Mouse (Mus musculus) midbrain, embryonic 15.5 days (tissue): Measurements from ENCODE around the gene Gas7. TPM values are rescaled to one million over a fixed set of nuclear protein-coding genes. Genes with fewer than 3 reads are reported as not detected.

Experiments
- ATAC-seq: fragments of 200-750 bp; cut with Nextera tagmentation; replicated peaks from 2 replicates; pipeline ENCODE4 v1.8.0; 2017; ENCODE audit warnings: moderate TSS enrichment
- H3K27ac ChIP-seq: fragments of 300-500 bp; sonication (generic); 2 replicates; pipeline ENCODE4 v1.5.1; 2015; ENCODE audit warnings: mild to moderate bottlenecking, inconsistent platforms
- H3K27me3 ChIP-seq: fragments of 300-500 bp; sonication (generic); replicated peaks from 2 replicates; pipeline ENCODE4 v1.6.1; 2015; ENCODE audit warnings: inconsistent platforms
- H3K36me3 ChIP-seq: fragments of 300-500 bp; sonication (generic); replicated peaks from 2 replicates; pipeline ENCODE4 v1.6.1; 2015; ENCODE audit warnings: inconsistent platforms
- H3K4me1 ChIP-seq: fragments of 300-500 bp; sonication (generic); 2 replicates; pipeline ENCODE4 v1.6.1; 2015; ENCODE audit warnings: inconsistent platforms
- H3K4me2 ChIP-seq: fragments of 300-500 bp; sonication (generic); 2 replicates; pipeline ENCODE4 v1.6.1; 2015; ENCODE audit warnings: inconsistent platforms, mild to moderate bottlenecking, moderate library complexity
- H3K4me3 ChIP-seq: fragments of 300-500 bp; sonication (generic); 2 replicates; pipeline ENCODE4 v1.5.1; 2015; ENCODE audit warnings: mild to moderate bottlenecking, inconsistent platforms
- H3K9ac ChIP-seq: fragments of 300-500 bp; sonication (generic); 2 replicates; pipeline ENCODE4 v1.6.1; 2015; ENCODE audit warnings: mild to moderate bottlenecking, inconsistent platforms
- H3K9me3 ChIP-seq: fragments of 300-500 bp; sonication (generic); 2 replicates; pipeline ENCODE4 v1.6.1; 2016; ENCODE audit warnings: inconsistent platforms
- WGBS: fragments of 180-500 bp; shearing (Covaris S2); methylation state at CpG from one replicate; pipeline ENCODE4 v1.1.7; 2015; ENCODE audit warnings: mixed read lengths; 5-methylcytosine and 5-hydroxymethylcytosine counted together
- polyA plus RNA-seq: library from polyadenylated mRNA; unstranded; fragments of >200 nt; fragmentation: Nextera tagmentation; extraction: Ambion mirVana; gene quantifications from 2 replicates; pipeline ENCODE4 v1.2.1, GENCODE M21; 2015

The Gas7 gene
- polyA plus RNA-seq, 1 experiment from 2014 or later: 36.1 TPM

GRCm38 (mm10) chr11:67616557-67617239 is 161.5 kb downstream of the Gas7 start:
- Histone ChIP-seq H3K4me2 (no peak overlapping the region), H3K27ac (no peak overlapping the region), H3K9me3 (no peaks in the 10 kb centered on the region), H3K36me3 (no peaks in the 10 kb centered on the region), H3K27me3 (no peaks in the 10 kb centered on the region), H3K4me3 (no peak overlapping the region), H3K4me1 (peaks cover 5% of the 10 kb centered on the region; the same call in 1 of the 2 replicates), H3K9ac (no peak overlapping the region)
- 82% methylated on average over 13 of the region's 13 CpGs for WGBS
- ATAC-seq: no peak

DNA sequence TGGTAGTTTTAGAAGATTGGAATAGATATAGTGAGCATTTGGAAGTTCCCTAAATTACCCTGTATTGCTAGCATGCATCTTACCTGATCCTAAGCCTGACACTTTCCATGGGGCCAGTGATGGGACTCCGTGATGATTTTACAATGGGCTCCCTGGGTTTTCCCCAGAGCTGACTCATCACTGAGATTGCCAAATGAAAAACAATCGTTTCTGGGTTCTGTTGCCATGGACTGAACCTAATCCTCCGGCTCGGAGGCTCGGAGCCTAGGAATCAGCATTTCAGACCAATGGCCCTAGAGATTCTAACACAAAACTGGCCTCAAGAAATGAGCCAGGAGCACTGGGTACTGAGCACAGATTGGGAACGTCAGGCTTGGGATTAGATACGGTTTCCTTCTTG is 167.1 kb downstream of the Gas7 start:
- WGBS: 76% methylated on average over 7 of the region's 7 CpGs
- no peak overlapping the region for H3K9ac ChIP-seq
- no peak for ATAC-seq

GRCm38 (mm10) chr11:67627179-67627578 is 171.9 kb downstream of the Gas7 start:
- H3K4me1 ChIP-seq: no peaks in the 10 kb centered on the region
- ATAC-seq: no peak
- no peak overlapping the region for H3K27ac ChIP-seq
- H3K9me3 ChIP-seq: no peaks in the 10 kb centered on the region
- no peak overlapping the region for H3K9ac ChIP-seq
- H3K4me3 ChIP-seq: no peak overlapping the region
- H3K27me3 ChIP-seq: no peaks in the 10 kb centered on the region
- 88% methylated on average over 7 of the region's 7 CpGs for WGBS
- no peak overlapping the region for H3K4me2 ChIP-seq
- no peaks in the 10 kb centered on the region for H3K36me3 ChIP-seq

More for the DNA sequence above, 167.1 kb downstream of the Gas7 start:
- Histone ChIP-seq H3K4me1 (no peaks in the 10 kb centered on the region), H3K4me2 (no peak overlapping the region), H3K9me3 (no peaks in the 10 kb centered on the region), H3K4me3 (no peak overlapping the region), H3K27ac (no peak overlapping the region), H3K27me3 (no peaks in the 10 kb centered on the region), H3K36me3 (no peaks in the 10 kb centered on the region)

GRCm38 (mm10) chr11:67628522-67628921 is 173.3 kb downstream of the Gas7 start:
- H3K4me3 ChIP-seq: no peak overlapping the region
- H3K4me1 ChIP-seq: no peaks in the 10 kb centered on the region
- WGBS: 84% methylated on average over 2 of the region's 2 CpGs
- H3K9me3 ChIP-seq: no peaks in the 10 kb centered on the region
- no peaks in the 10 kb centered on the region for H3K27me3 ChIP-seq
- no peaks in the 10 kb centered on the region for H3K36me3 ChIP-seq
- ATAC-seq: no peak
- no peak overlapping the region for H3K4me2 ChIP-seq
- no peak overlapping the region for H3K27ac ChIP-seq
- no peak overlapping the region for H3K9ac ChIP-seq

- no peak for ATAC-seq
- Histone ChIP-seq H3K36me3 (no peaks in the 10 kb centered on the region), H3K4me1 (no peaks in the 10 kb centered on the region; the same call in 1 of the 2 replicates), H3K4me3 (no peak overlapping the region), H3K9me3 (no peaks in the 10 kb centered on the region), H3K27ac (no peak overlapping the region), H3K4me2 (no peak overlapping the region), H3K9ac (no peak overlapping the region), H3K27me3 (no peaks in the 10 kb centered on the region)
- 78% methylated on average over 8 of the region's 8 CpGs for WGBS
Measured at GRCm38 (mm10) chr11:67632906-67633305, 177.7 kb downstream of the Gas7 start.

GRCm38 (mm10) chr11:67633620-67634229 is 178.5 kb downstream of the Gas7 start:
- no peaks in the 10 kb centered on the region for H3K9me3 ChIP-seq
- ATAC-seq: no peak
- no peaks in the 10 kb centered on the region; the same call in 1 of the 2 replicates for H3K4me1 ChIP-seq
- no peaks in the 10 kb centered on the region for H3K27me3 ChIP-seq
- no peak overlapping the region for H3K4me2 ChIP-seq
- no peaks in the 10 kb centered on the region for H3K36me3 ChIP-seq
- no peak overlapping the region for H3K4me3 ChIP-seq
- 71% methylated on average over 3 of the region's 3 CpGs for whole genome bisulfite sequencing
- no peak overlapping the region for H3K27ac ChIP-seq
- H3K9ac ChIP-seq: no peak overlapping the region

- ATAC-seq: no peak
- no peak overlapping the region for H3K4me2 ChIP-seq
- WGBS: 60% methylated on average over 4 of the region's 4 CpGs
- no peaks in the 10 kb centered on the region for H3K27me3 ChIP-seq
- no peak overlapping the region for H3K9ac ChIP-seq
- H3K9me3 ChIP-seq: no peaks in the 10 kb centered on the region
- no peak overlapping the region for H3K27ac ChIP-seq
- H3K36me3 ChIP-seq: no peaks in the 10 kb centered on the region
- H3K4me1 ChIP-seq: no peaks in the 10 kb centered on the region; the same call in 1 of the 2 replicates
- H3K4me3 ChIP-seq: no peak overlapping the region
Measured at GRCm38 (mm10) chr11:67636201-67636600, 181.0 kb downstream of the Gas7 start.

DNA sequence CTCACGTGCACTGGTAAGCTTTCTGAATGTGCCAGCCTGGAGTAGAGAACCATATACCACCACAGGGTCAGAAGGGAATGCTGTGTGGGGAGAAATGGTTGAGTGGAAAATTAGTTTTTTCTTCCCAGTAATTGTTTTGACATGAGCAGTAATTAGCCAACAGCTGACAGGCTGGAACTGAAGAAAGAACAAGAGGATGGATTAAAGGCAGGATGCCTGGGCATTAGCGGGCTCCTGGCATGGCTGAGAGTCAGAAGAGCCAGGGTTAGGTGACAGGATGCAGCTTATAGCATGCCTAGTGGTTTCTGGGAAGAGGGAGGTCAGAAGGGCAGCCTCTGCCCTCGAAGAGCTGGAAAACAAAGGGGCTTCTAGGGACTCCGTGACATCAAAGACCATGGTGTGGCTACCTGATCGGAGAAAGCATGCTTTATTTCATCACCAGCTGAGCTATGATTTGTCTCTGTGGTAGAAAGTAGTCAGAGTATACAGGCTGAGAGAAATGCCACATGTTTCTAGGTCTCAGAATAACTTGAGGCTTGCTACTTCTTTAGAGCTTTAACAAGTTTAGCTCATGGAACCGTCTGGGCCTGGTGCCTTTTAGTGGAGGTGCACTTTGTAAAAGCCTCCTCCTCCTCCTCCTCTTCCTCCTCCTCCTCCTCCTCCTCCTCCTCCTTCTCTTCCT is 181.8 kb downstream of the Gas7 start:
- Histone ChIP-seq H3K4me1 (no peaks in the 10 kb centered on the region; the same call in 1 of the 2 replicates), H3K9me3 (no peaks in the 10 kb centered on the region), H3K9ac (no peak overlapping the region), H3K36me3 (no peaks in the 10 kb centered on the region), H3K27me3 (no peaks in the 10 kb centered on the region), H3K4me2 (no peak overlapping the region), H3K27ac (no peak overlapping the region), H3K4me3 (no peak overlapping the region)
- ATAC-seq: no peak
- 52% methylated on average over 6 of the region's 6 CpGs for WGBS

- no peaks in the 10 kb centered on the region for H3K27me3 ChIP-seq
- H3K4me1 ChIP-seq: no peaks in the 10 kb centered on the region; the same call in 1 of the 2 replicates
- 82% methylated on average over 3 of the region's 3 CpGs for WGBS
- no peaks in the 10 kb centered on the region for H3K36me3 ChIP-seq
- H3K9me3 ChIP-seq: no peaks in the 10 kb centered on the region
- H3K27ac ChIP-seq: no peak overlapping the region
- no peak overlapping the region for H3K9ac ChIP-seq
- no peak overlapping the region for H3K4me2 ChIP-seq
- ATAC-seq: no peak
- no peak overlapping the region for H3K4me3 ChIP-seq
Measured at GRCm38 (mm10) chr11:67638401-67638800, 183.2 kb downstream of the Gas7 start.

DNA sequence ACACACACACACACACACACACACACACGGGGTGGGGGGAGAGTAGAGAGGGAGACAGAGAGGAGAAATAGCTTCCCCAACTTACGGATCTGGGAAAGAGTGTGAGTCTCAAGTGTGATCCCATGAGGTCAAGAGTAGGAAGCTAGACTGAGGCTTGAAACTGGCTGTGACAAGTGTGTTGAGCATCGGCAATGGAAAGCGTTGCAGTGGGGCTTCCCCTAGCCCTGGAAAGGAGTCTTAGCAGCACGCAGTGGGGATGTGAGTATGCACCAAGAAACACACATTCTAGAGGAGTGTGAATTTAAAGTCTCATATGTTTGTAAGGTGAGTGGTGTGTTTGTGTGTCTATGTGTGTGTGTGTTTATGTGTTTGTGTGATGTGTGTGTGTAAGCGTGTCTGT is 185.1 kb downstream of the Gas7 start:
- no peak overlapping the region for H3K27ac ChIP-seq
- H3K27me3 ChIP-seq: no peaks in the 10 kb centered on the region
- no peak for ATAC-seq
- H3K4me1 ChIP-seq: no peaks in the 10 kb centered on the region; the same call in 1 of the 2 replicates
- no peaks in the 10 kb centered on the region for H3K36me3 ChIP-seq
- H3K4me3 ChIP-seq: no peak overlapping the region
- no peak overlapping the region for H3K9ac ChIP-seq
- WGBS: 89% methylated on average over 6 of the region's 6 CpGs
- no peak overlapping the region for H3K4me2 ChIP-seq
- no peaks in the 10 kb centered on the region for H3K9me3 ChIP-seq

DNA sequence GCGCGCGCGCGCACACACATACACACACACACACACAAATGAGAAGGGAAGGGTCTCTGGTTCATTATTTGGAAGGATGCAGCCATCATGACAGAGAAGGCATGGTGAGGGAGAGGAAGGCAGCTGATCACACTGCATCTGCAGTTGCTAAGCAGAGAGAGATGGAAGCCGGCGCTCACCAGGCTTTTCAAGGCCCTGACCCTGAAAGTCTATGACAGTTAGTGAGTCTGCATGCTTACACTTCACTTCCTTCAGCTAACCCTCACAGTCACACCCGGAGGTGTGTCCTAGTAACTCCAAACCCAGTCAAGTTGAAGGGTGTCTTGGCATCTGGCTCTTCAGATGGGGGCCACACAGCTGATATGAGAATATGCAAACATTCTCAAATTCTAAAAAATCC is 187.2 kb downstream of the Gas7 start:
- Histone ChIP-seq H3K9me3 (no peaks in the 10 kb centered on the region), H3K9ac (no peak overlapping the region), H3K4me2 (no peak overlapping the region), H3K4me1 (0 out of 2 replicates have a peak, but pooled peaks cover 2% of the 10 kb centered on the region), H3K36me3 (no peaks in the 10 kb centered on the region), H3K27me3 (no peaks in the 10 kb centered on the region), H3K4me3 (no peak overlapping the region), H3K27ac (no peak overlapping the region)
- no peak for ATAC-seq
- WGBS: 96% methylated on average over 8 of the region's 8 CpGs

- no peak overlapping the region for H3K4me2 ChIP-seq
- no peaks in the 10 kb centered on the region for H3K9me3 ChIP-seq
- ATAC-seq: no peak
- H3K36me3 ChIP-seq: no peaks in the 10 kb centered on the region
- H3K27me3 ChIP-seq: no peaks in the 10 kb centered on the region
- H3K4me1 ChIP-seq: 0 out of 2 replicates have a peak, but pooled peaks cover 5% of the 10 kb centered on the region
- H3K27ac ChIP-seq: no peak overlapping the region
- WGBS: 78% methylated on average over 5 of the region's 5 CpGs
- no peak overlapping the region for H3K4me3 ChIP-seq
- no peak overlapping the region for H3K9ac ChIP-seq
Measured at GRCm38 (mm10) chr11:67642835-67643234, 187.6 kb downstream of the Gas7 start.
